Mouse (Mus musculus): ENCODE results near the gene Gsg1l. TPM values are rescaled to one million over a fixed set of nuclear protein-coding genes. Genes with fewer than 3 reads are reported as not detected.

The Gsg1l gene
- polyA plus RNA-seq, 1 experiment from 2014 or later: 6.4 TPM

DNA sequence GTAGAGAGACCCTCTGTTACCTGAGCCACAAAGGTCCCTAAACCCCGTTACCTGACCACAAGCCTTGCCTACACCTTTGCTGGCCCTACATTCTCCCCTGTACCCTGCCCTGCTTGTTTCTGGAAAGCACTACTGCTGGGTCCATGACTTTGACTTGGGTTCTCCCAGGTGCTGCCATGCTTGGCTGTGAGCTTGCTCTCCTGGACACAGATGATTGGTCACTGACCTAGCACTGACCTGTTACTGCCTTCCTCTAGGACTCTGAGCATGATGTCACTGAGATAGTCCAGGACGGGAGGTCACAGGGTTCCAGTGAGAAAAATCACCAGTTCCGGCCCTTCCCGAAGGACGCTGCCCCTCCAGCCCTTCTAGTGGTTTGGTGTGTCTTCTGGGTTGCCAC lies 123.4 kb downstream of the Gsg1l start:
- Histone ChIP-seq H3K27me3 (ENCODE audit: control insufficient read depth, insufficient read depth, low read length) (peaks cover 5% of the 10 kb centered on the region; the same call in 1 of the 2 replicates), H3K4me3 (ENCODE audit: low read depth, low read length) (no peak overlapping the region), H3K4me2 (no peak overlapping the region), H3K27ac (ENCODE audit: low read depth, low read length) (no peak overlapping the region), H3K9ac (ENCODE audit: low read depth, low read length) (no peak overlapping the region), H3K9me3 (replicated peaks; ENCODE audit: control insufficient read depth, low read length) (no peaks in the 10 kb centered on the region), H3K4me1 (ENCODE audit: control insufficient read depth, insufficient read depth, low read length) (peaks cover 6% of the 10 kb centered on the region; the same call in 1 of the 2 replicates), H3K36me3 (ENCODE audit: control insufficient read depth, insufficient read depth, low read length) (no peaks in the 10 kb centered on the region)
- WGBS (ENCODE audit: insufficient replicate concordance): 81% methylated on average over 5 of the region's 5 CpGs
- no peak for ATAC-seq (replicated peaks; ENCODE audit: insufficient number of reproducible peaks, low FRiP score, low TSS enrichment)

DNA sequence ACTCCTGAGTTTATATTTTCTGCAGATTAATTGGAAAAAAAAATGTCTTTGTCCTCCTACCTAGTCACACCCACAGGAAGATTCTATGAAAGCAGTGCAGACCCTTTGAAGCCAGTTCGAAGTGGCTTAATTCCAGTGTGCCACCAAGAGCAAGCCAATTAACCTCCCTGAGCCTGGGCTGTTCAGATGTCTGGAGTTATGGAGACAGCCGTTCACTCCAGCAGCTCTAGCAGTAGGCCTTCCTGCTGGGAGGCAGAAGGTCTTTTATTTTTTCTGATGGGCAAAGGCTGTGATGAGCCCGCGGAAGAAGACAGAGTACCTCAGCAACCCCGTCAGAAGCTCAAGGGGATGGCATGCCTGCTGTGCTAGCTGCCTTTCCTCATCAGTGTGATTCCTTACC lies 127.2 kb downstream of the Gsg1l start:
- no peaks in the 10 kb centered on the region for H3K36me3 ChIP-seq (ENCODE audit: control insufficient read depth, insufficient read depth, low read length)
- no peak for ATAC-seq (replicated peaks; ENCODE audit: insufficient number of reproducible peaks, low FRiP score, low TSS enrichment)
- no peak overlapping the region for H3K4me2 ChIP-seq
- no peak overlapping the region for H3K9ac ChIP-seq (ENCODE audit: low read depth, low read length)
- peaks cover 6% of the 10 kb centered on the region; the same call in 1 of the 2 replicates for H3K4me1 ChIP-seq (ENCODE audit: control insufficient read depth, insufficient read depth, low read length)
- H3K9me3 ChIP-seq (replicated peaks; ENCODE audit: control insufficient read depth, low read length): no peaks in the 10 kb centered on the region; the same call in 1 of the 2 replicates
- WGBS (ENCODE audit: insufficient replicate concordance): 74% methylated on average over 5 of the region's 5 CpGs
- no peak overlapping the region for H3K4me3 ChIP-seq (ENCODE audit: low read depth, low read length)
- no peak overlapping the region for H3K27ac ChIP-seq (ENCODE audit: low read depth, low read length)
- peaks cover 5% of the 10 kb centered on the region; the same call in 1 of the 2 replicates for H3K27me3 ChIP-seq (ENCODE audit: control insufficient read depth, insufficient read depth, low read length)

DNA sequence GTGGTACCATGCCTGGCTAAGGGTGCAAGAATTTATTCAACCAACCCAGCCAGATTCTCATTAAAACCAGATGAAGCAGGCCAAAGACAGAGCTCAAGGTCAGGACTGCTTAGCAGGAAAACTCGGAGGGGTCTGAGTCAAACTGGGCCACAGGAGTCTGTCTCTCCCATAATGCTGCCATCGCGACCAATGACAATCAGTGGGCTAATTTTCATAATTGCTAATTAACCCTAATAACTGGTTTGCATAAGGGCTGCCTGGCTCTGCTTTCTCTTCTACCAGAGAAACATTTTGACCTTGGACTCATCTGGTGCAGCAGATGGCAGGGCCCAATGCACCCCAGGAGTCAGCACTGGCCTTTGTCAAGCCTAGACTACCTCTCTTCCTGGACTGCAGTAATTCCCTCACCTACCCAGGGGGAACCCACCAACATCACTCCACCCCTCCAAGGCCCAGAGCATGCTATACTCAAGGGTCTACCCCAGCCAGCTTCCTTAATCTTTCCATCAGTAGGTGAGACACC lies 127.8 kb downstream of the Gsg1l start:
- Histone ChIP-seq H3K36me3 (ENCODE audit: control insufficient read depth, insufficient read depth, low read length) (no peaks in the 10 kb centered on the region), H3K4me1 (ENCODE audit: control insufficient read depth, insufficient read depth, low read length) (peaks cover 3% of the 10 kb centered on the region; the same call in 1 of the 2 replicates), H3K27me3 (ENCODE audit: control insufficient read depth, insufficient read depth, low read length) (peaks cover 5% of the 10 kb centered on the region; the same call in 1 of the 2 replicates), H3K9me3 (replicated peaks; ENCODE audit: control insufficient read depth, low read length) (no peaks in the 10 kb centered on the region; the same call in 1 of the 2 replicates), H3K27ac (ENCODE audit: low read depth, low read length) (no peak overlapping the region), H3K4me2 (no peak overlapping the region), H3K4me3 (ENCODE audit: low read depth, low read length) (no peak overlapping the region), H3K9ac (ENCODE audit: low read depth, low read length) (no peak overlapping the region)
- ATAC-seq (replicated peaks; ENCODE audit: insufficient number of reproducible peaks, low FRiP score, low TSS enrichment): no peak
- whole genome bisulfite sequencing (ENCODE audit: insufficient replicate concordance): 73% methylated on average over 3 of the region's 3 CpGs

DNA sequence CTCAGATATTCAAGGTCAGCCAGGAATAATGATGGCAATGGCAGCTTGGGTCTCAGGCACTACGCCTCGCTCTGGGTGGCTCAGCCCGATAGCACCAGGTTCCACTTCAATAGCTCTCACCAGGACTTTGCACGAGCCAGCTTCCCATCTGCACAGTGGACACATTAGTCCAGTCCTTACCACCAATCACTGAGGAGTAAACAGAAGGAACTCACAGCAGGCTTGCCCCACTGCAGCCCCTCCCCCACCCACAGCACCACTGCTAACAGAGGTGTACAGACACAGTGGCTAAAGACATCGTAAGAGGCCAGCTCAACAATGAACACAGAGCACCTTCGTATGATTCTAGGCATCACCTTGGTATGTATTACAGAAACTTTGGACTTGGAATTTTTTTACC lies 128.4 kb downstream of the Gsg1l start:
- no peak overlapping the region for H3K27ac ChIP-seq (ENCODE audit: low read depth, low read length)
- H3K9me3 ChIP-seq (replicated peaks; ENCODE audit: control insufficient read depth, low read length): no peaks in the 10 kb centered on the region; the same call in 1 of the 2 replicates
- H3K9ac ChIP-seq (ENCODE audit: low read depth, low read length): no peak overlapping the region
- peaks cover 3% of the 10 kb centered on the region; the same call in 1 of the 2 replicates for H3K4me1 ChIP-seq (ENCODE audit: control insufficient read depth, insufficient read depth, low read length)
- 0 out of 2 replicates have a peak, but pooled peaks have one; percentile 12 for ATAC-seq (replicated peaks; ENCODE audit: insufficient number of reproducible peaks, low FRiP score, low TSS enrichment)
- peaks cover 5% of the 10 kb centered on the region; the same call in 1 of the 2 replicates for H3K27me3 ChIP-seq (ENCODE audit: control insufficient read depth, insufficient read depth, low read length)
- H3K4me3 ChIP-seq (ENCODE audit: low read depth, low read length): no peak overlapping the region
- no peaks in the 10 kb centered on the region for H3K36me3 ChIP-seq (ENCODE audit: control insufficient read depth, insufficient read depth, low read length)
- WGBS (ENCODE audit: insufficient replicate concordance): 75% methylated on average over 6 of the region's 6 CpGs
- H3K4me2 ChIP-seq: no peak overlapping the region

DNA sequence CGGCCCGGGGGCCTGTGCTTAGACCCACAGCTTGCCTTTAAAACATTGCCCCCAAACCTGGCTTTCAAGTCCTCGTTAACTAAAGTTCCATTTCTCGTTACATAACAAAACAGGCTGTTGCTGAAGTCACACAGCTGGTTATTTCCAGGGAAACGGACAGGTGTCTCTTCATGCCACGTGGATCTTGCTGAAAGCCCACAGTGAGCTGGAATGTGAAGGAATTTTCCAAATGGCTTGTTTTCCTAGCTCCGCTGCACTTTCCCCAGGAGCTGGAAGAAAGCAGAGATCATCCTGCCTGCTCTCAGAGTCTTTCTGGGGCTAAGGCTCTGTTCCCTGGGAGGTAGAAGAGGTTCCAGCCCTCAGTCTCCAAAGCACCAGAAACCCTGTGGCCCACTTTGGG lies 130.3 kb downstream of the Gsg1l start:
- H3K9ac ChIP-seq (ENCODE audit: low read depth, low read length): no peak overlapping the region
- H3K4me2 ChIP-seq: no peak overlapping the region
- WGBS (ENCODE audit: insufficient replicate concordance): 76% methylated on average over 7 of the region's 7 CpGs
- no peak overlapping the region for H3K4me3 ChIP-seq (ENCODE audit: low read depth, low read length)
- peaks cover 3% of the 10 kb centered on the region; the same call in 1 of the 2 replicates for H3K4me1 ChIP-seq (ENCODE audit: control insufficient read depth, insufficient read depth, low read length)
- H3K9me3 ChIP-seq (replicated peaks; ENCODE audit: control insufficient read depth, low read length): no peaks in the 10 kb centered on the region; the same call in 1 of the 2 replicates
- H3K27ac ChIP-seq (ENCODE audit: low read depth, low read length): no peak overlapping the region
- ATAC-seq (replicated peaks; ENCODE audit: insufficient number of reproducible peaks, low FRiP score, low TSS enrichment): no peak
- H3K27me3 ChIP-seq (ENCODE audit: control insufficient read depth, insufficient read depth, low read length): no peaks in the 10 kb centered on the region
- no peaks in the 10 kb centered on the region for H3K36me3 ChIP-seq (ENCODE audit: control insufficient read depth, insufficient read depth, low read length)

DNA sequence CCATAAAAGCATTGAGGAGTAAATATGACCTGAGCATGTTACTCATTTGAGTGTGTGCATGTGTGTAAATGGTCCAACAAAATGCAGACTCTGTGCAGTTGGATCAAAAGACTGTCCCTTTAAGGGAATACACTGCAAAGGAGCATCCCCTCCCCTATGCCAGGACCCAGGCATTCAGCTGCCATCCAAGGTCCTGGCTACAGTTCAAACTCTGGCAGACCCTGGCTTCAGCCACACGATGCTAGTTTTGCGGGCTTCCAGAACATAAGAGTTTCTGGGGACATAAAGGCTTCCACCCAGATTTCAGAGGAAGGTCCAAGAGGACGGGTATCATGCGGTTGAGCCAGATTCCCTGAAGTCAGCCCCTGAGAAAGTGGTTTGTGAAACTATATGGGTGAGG lies 133.2 kb downstream of the Gsg1l start:
- ATAC-seq (replicated peaks; ENCODE audit: insufficient number of reproducible peaks, low FRiP score, low TSS enrichment): no peak
- Histone ChIP-seq H3K9me3 (replicated peaks; ENCODE audit: control insufficient read depth, low read length) (no peaks in the 10 kb centered on the region; the same call in 1 of the 2 replicates), H3K9ac (ENCODE audit: low read depth, low read length) (no peak overlapping the region), H3K4me1 (ENCODE audit: control insufficient read depth, insufficient read depth, low read length) (no peaks in the 10 kb centered on the region; the same call in 1 of the 2 replicates), H3K4me3 (ENCODE audit: low read depth, low read length) (no peak overlapping the region), H3K36me3 (ENCODE audit: control insufficient read depth, insufficient read depth, low read length) (no peaks in the 10 kb centered on the region), H3K4me2 (no peak overlapping the region), H3K27me3 (ENCODE audit: control insufficient read depth, insufficient read depth, low read length) (no peaks in the 10 kb centered on the region), H3K27ac (ENCODE audit: low read depth, low read length) (no peak overlapping the region)
- WGBS (ENCODE audit: insufficient replicate concordance): 82% methylated on average over 4 of the region's 4 CpGs

DNA sequence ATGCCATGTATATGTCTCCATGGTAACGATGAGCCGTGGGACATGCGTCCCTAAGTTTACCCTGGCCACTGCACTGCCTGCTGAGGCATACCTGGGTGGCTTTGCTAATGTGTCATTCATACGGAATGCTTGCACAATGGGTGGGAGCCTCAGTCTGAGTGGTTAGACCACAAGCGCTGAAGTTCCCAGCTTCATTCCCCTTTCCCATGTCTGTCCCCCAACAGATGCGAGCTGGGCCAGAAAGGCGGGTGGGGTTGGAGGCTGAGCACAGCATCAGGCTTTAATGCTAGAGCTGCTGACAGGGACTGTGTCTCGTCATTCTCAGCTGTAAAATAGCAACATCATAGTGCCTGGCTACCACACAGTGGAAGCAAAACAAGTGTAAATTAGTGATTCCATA lies 136.3 kb downstream of the Gsg1l start:
- Histone ChIP-seq H3K9ac (ENCODE audit: low read depth, low read length) (no peak overlapping the region), H3K27me3 (ENCODE audit: control insufficient read depth, insufficient read depth, low read length) (no peaks in the 10 kb centered on the region), H3K4me1 (ENCODE audit: control insufficient read depth, insufficient read depth, low read length) (no peaks in the 10 kb centered on the region), H3K36me3 (ENCODE audit: control insufficient read depth, insufficient read depth, low read length) (no peaks in the 10 kb centered on the region), H3K4me3 (ENCODE audit: low read depth, low read length) (no peak overlapping the region), H3K4me2 (no peak overlapping the region; the same call in 1 of the 2 replicates), H3K27ac (ENCODE audit: low read depth, low read length) (peak overlapping the region; percentile 42), H3K9me3 (replicated peaks; ENCODE audit: control insufficient read depth, low read length) (no peaks in the 10 kb centered on the region)
- WGBS (ENCODE audit: insufficient replicate concordance): 52% methylated on average over 8 of the region's 8 CpGs
- no peak for ATAC-seq (replicated peaks; ENCODE audit: insufficient number of reproducible peaks, low FRiP score, low TSS enrichment)

DNA sequence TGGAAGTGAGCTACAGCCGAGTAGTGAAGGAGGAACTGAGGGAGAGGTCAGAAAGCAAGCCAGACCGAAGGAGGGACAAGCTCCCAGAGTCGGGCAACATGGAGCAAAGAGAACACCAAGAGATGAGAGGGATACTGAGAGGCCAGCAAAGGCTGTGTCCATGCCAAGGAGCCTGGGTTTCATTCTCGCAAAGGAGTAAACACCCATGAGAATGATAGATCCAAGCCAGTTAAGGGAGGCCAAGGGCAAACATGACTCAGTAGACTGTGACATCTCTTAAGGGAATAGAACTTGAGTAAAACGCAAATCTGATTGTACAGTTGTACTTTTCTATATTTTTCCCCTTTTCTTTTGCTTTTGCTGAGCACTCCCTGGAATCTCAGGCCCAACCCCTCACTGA lies 137.6 kb downstream of the Gsg1l start:
- ATAC-seq (replicated peaks; ENCODE audit: insufficient number of reproducible peaks, low FRiP score, low TSS enrichment): no peak
- 75% methylated on average over 5 of the region's 5 CpGs for WGBS (ENCODE audit: insufficient replicate concordance)
- no peak overlapping the region for H3K27ac ChIP-seq (ENCODE audit: low read depth, low read length)
- no peak overlapping the region for H3K4me2 ChIP-seq
- H3K4me1 ChIP-seq (ENCODE audit: control insufficient read depth, insufficient read depth, low read length): no peaks in the 10 kb centered on the region
- H3K9me3 ChIP-seq (replicated peaks; ENCODE audit: control insufficient read depth, low read length): no peaks in the 10 kb centered on the region
- no peaks in the 10 kb centered on the region for H3K27me3 ChIP-seq (ENCODE audit: control insufficient read depth, insufficient read depth, low read length)
- H3K36me3 ChIP-seq (ENCODE audit: control insufficient read depth, insufficient read depth, low read length): no peaks in the 10 kb centered on the region
- H3K4me3 ChIP-seq (ENCODE audit: low read depth, low read length): no peak overlapping the region
- no peak overlapping the region for H3K9ac ChIP-seq (ENCODE audit: low read depth, low read length)

DNA sequence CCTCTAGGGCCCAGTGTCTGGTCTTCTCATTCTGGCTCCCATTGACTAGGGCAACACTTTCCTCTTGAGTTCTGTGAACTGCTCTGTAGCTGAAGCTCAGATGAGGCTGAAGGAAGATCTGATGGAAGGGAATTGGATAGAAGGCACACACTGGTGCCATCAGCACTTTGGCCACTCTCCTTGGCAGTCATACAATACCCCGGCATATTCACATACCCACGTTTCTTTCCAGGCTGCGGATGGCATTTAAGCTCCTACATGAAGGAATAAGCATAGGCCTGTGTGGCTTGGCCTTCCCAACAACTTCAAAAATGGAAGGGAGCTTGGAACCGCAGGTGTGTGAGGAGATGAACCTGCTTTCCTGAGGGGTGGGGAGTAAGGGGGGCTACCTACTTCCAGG lies 138.7 kb downstream of the Gsg1l start:
- H3K27me3 ChIP-seq (ENCODE audit: control insufficient read depth, insufficient read depth, low read length): no peaks in the 10 kb centered on the region
- H3K4me3 ChIP-seq (ENCODE audit: low read depth, low read length): no peak overlapping the region
- no peak overlapping the region for H3K27ac ChIP-seq (ENCODE audit: low read depth, low read length)
- ATAC-seq (replicated peaks; ENCODE audit: insufficient number of reproducible peaks, low FRiP score, low TSS enrichment): no peak
- no peaks in the 10 kb centered on the region for H3K36me3 ChIP-seq (ENCODE audit: control insufficient read depth, insufficient read depth, low read length)
- no peaks in the 10 kb centered on the region for H3K4me1 ChIP-seq (ENCODE audit: control insufficient read depth, insufficient read depth, low read length)
- no peaks in the 10 kb centered on the region for H3K9me3 ChIP-seq (replicated peaks; ENCODE audit: control insufficient read depth, low read length)
- H3K4me2 ChIP-seq: no peak overlapping the region
- 86% methylated on average over 4 of the region's 4 CpGs for WGBS (ENCODE audit: insufficient replicate concordance)
- H3K9ac ChIP-seq (ENCODE audit: low read depth, low read length): no peak overlapping the region

Measured in heart, embryonic 11.5 days (tissue).